Mouse (Mus musculus): Measurements from ENCODE around the gene Arid4b.
A peak's percentile ranks its signal among the peaks of the same experiment; 100 is the strongest.

- TF ChIP-seq POLR2A (IDR thresholded peaks at IDR 0.05; ENCODE audit: borderline replicate concordance, extremely low read depth, low read depth, low read length) (peak; percentile 78; the same call in 1 of the 2 replicates), CTCF (IDR thresholded peaks at IDR 0.05; ENCODE audit: insufficient read depth, low read length) (no peak)
These were observed 23.6 kb upstream of the Arid4b start, which contains the start of gene Tbce for GRCm38 (mm10) chr13:14039292-14039965.

Data from lung, adult 2 months (tissue).